Mouse (Mus musculus) hindbrain, embryonic 13.5 days (tissue): Measurements from ENCODE around the gene Pced1b. TPM values are rescaled to one million over a fixed set of nuclear protein-coding genes. Genes with fewer than 3 reads are reported as not detected.
"Not testable (repeated sequence)": the region's sequence is repeated elsewhere in the genome, so short reads cannot be mapped to it uniquely, and the experiment has no call there.

Source experiments
- ATAC-seq: fragments of 200-750 bp; cut with Nextera tagmentation; 2 replicates; pipeline ENCODE4 v1.8.0; 2017; ENCODE audit warnings: moderate TSS enrichment; ENCODE audit not compliant: low FRiP score
- H3K27ac ChIP-seq: fragments of 300-500 bp; sonication (generic); 2 replicates; pipeline ENCODE4 v1.5.1; 2015; ENCODE audit warnings: inconsistent platforms, mild to moderate bottlenecking, moderate library complexity
- H3K27me3 ChIP-seq: fragments of 300-500 bp; sonication (generic); 2 replicates; pipeline ENCODE4 v1.6.1; 2015; ENCODE audit warnings: mild to moderate bottlenecking, inconsistent platforms
- H3K36me3 ChIP-seq: fragments of 300-500 bp; sonication (generic); 2 replicates; pipeline ENCODE4 v1.6.1; 2015; ENCODE audit warnings: mild to moderate bottlenecking, inconsistent platforms
- H3K4me1 ChIP-seq: fragments of 300-500 bp; sonication (generic); replicated peaks from 2 replicates; pipeline ENCODE4 v1.6.1; 2015; ENCODE audit warnings: inconsistent platforms
- H3K4me2 ChIP-seq: fragments of 300-500 bp; sonication (generic); 2 replicates; pipeline ENCODE4 v1.6.1; 2015; ENCODE audit warnings: inconsistent platforms, mild to moderate bottlenecking, moderate library complexity
- H3K4me3 ChIP-seq: fragments of 300-500 bp; sonication (generic); 2 replicates; pipeline ENCODE4 v1.5.1; 2015; ENCODE audit warnings: mild to moderate bottlenecking, inconsistent platforms
- H3K9ac ChIP-seq: fragments of 300-500 bp; sonication (generic); 2 replicates; pipeline ENCODE4 v1.6.1; 2015; ENCODE audit warnings: mild to moderate bottlenecking, inconsistent platforms
- H3K9me3 ChIP-seq: fragments of 300-500 bp; sonication (generic); 2 replicates; pipeline ENCODE4 v1.6.1; 2016; ENCODE audit warnings: inconsistent platforms
- WGBS: fragments of 180-500 bp; shearing (Covaris S2); methylation state at CpG from one replicate; pipeline ENCODE4 v1.1.7; 2015; 5-methylcytosine and 5-hydroxymethylcytosine counted together
- polyA plus RNA-seq: library from polyadenylated mRNA; unstranded; fragments of >200 nt; fragmentation: Nextera tagmentation; extraction: Ambion mirVana; gene quantifications from 2 replicates; pipeline ENCODE4 v1.2.1, GENCODE M21; 2015

Pced1b gene
- polyA plus RNA-seq, 1 experiment from 2014 or later: 4.5 TPM

DNA sequence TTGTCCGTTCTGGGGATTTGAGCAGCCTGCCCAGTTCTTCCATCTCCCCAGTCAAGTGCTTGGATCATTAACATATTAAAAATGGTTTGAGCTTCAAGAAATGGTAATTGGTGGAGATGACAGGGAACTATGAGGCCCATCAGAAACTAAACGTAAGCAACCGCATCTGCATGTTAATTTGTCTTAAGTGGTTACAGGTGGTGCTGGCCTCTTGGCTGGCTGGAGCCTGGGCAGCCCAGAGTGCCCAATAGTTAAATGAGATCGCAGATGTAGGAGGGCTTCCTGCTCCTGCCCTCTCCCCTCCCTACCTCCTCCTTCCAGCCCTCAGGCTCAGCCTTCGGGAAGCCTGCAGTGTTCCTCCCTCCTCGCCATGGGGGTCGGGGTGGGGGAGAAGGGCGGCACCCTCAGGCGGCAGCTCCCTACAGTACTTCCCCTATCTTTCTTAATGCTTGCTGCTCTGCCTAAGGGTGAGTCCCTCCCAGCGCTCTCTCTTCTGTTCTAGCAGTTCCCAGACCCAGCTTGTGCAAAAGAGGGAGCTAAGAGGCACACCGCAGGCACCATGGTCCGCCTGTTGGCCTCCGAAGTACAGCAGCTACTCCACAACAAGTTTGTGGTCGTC, 136.7 kb downstream of the Pced1b start:
- no peaks in the 10 kb centered on the region for H3K4me1 ChIP-seq
- 86% methylated on average over 14 of the region's 14 CpGs for WGBS
- no peaks in the 10 kb centered on the region for H3K27me3 ChIP-seq
- no peak for ATAC-seq
- H3K36me3 ChIP-seq: no peaks in the 10 kb centered on the region
- no peak overlapping the region for H3K4me3 ChIP-seq
- H3K27ac ChIP-seq: no peak overlapping the region
- H3K9ac ChIP-seq: no peak overlapping the region
- H3K4me2 ChIP-seq: no peak overlapping the region
- H3K9me3 ChIP-seq: no peaks in the 10 kb centered on the region

- Histone ChIP-seq H3K9me3 (no peaks in the 10 kb centered on the region), H3K4me3 (no peak overlapping the region), H3K27ac (no peak overlapping the region), H3K36me3 (no peaks in the 10 kb centered on the region), H3K4me1 (no peaks in the 10 kb centered on the region), H3K9ac (no peak overlapping the region), H3K27me3 (no peaks in the 10 kb centered on the region), H3K4me2 (no peak overlapping the region)
- ATAC-seq: no peak
- WGBS: 96% methylated on average over 28 of the region's 28 CpGs
These were observed 137.5 kb downstream of the Pced1b start for GRCm38 (mm10) chr15:97384170-97385018.

DNA sequence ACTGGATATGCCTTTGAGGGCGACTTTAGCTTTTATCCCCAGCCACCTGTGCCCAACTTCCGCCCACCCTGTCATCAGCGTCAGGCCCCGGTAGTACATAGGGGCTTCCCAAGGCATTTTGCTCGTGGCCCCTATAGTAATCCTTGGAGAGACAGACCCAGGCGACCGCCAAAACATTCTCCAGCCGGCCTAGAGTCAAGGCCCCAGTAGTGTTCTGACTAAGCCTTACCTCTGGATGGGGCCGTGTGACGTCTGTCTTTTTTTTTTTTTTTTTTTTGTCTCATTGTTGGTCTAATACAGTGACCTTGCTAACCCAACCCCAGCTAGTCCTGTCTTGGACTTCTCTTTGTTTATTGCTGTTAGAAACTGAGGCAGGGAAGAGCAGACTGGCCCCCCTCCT, 138.3 kb downstream of the Pced1b start:
- H3K4me1 ChIP-seq, H3K27me3 ChIP-seq, H3K4me2 ChIP-seq, H3K9me3 ChIP-seq, ATAC-seq, H3K27ac ChIP-seq, H3K4me3 ChIP-seq, H3K36me3 ChIP-seq, H3K9ac ChIP-seq: not testable (repeated sequence)
- 85% methylated on average over 10 of the region's 10 CpGs for WGBS

DNA sequence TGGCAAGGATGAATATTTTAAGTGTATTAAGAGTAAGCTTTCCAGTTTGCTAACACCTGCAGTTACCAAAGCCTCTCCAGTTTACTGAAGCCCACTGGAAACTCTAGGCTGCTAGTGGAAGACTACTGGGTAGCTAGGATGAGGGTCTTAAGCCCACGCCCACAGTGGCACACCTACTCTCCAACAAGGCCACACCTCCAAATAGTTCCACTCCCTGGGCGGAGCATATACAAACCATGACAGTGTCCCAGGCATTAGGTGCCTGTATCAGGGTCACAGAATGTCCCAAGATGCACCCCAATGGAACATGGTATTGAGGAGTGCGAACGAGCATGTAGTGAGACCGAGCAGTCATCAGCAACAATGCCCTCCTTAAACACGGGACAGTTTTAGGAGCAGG, 140.9 kb downstream of the Pced1b start:
- Histone ChIP-seq H3K36me3 (no peaks in the 10 kb centered on the region), H3K9me3 (no peaks in the 10 kb centered on the region), H3K27me3 (no peaks in the 10 kb centered on the region), H3K4me2 (no peak overlapping the region), H3K9ac (no peak overlapping the region), H3K27ac (no peak overlapping the region), H3K4me3 (no peak overlapping the region), H3K4me1 (no peaks in the 10 kb centered on the region)
- no peak for ATAC-seq
- 92% methylated on average over 6 of the region's 6 CpGs for WGBS

- H3K36me3 ChIP-seq: no peaks in the 10 kb centered on the region
- no peak overlapping the region for H3K4me2 ChIP-seq
- no peak overlapping the region for H3K4me3 ChIP-seq
- no peak overlapping the region for H3K27ac ChIP-seq
- H3K4me1 ChIP-seq: no peaks in the 10 kb centered on the region
- WGBS: 93% methylated on average over 4 of the region's 4 CpGs
- H3K9me3 ChIP-seq: no peaks in the 10 kb centered on the region
- ATAC-seq: no peak
- no peaks in the 10 kb centered on the region for H3K27me3 ChIP-seq
- H3K9ac ChIP-seq: no peak overlapping the region
These were observed 142.7 kb downstream of the Pced1b start for GRCm38 (mm10) chr15:97389577-97389976.

DNA sequence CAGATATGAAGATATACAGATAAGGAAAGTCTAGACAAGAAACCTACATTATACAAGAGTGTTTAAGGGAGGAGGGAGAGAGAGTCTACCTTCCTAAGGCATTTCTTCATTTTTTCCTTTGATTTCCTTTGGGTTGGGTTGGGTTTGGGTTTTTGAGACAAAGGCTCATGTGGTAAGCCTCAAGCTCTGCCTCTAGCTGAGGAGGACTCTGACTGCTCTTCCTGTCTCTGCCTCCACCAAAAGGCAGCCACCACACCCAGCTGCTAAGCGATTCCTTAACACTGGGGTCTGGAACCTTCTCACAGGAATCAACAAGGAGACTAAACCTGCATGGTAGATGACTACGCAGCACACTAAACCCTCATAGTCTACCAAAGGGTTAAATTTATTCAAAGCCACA, 143.9 kb downstream of the Pced1b start:
- ATAC-seq: no peak
- Histone ChIP-seq H3K9me3 (no peaks in the 10 kb centered on the region), H3K4me1 (no peaks in the 10 kb centered on the region), H3K4me2 (no peak overlapping the region), H3K27me3 (no peaks in the 10 kb centered on the region), H3K9ac (no peak overlapping the region), H3K27ac (no peak overlapping the region), H3K36me3 (no peaks in the 10 kb centered on the region), H3K4me3 (no peak overlapping the region)
- WGBS: 98% methylated on average over 2 of the region's 2 CpGs

GRCm38 (mm10) chr15:97391436-97391835, 144.5 kb downstream of the Pced1b start:
- H3K4me3 ChIP-seq: no peak overlapping the region
- H3K4me1 ChIP-seq: no peaks in the 10 kb centered on the region
- 99% methylated on average over 2 of the region's 2 CpGs for WGBS
- H3K4me2 ChIP-seq: no peak overlapping the region
- no peaks in the 10 kb centered on the region for H3K27me3 ChIP-seq
- no peak for ATAC-seq
- no peak overlapping the region for H3K27ac ChIP-seq
- H3K36me3 ChIP-seq: no peaks in the 10 kb centered on the region
- H3K9me3 ChIP-seq: no peaks in the 10 kb centered on the region
- no peak overlapping the region for H3K9ac ChIP-seq

GRCm38 (mm10) chr15:97394561-97394960, 147.7 kb downstream of the Pced1b start:
- H3K27ac ChIP-seq: 0 out of 2 replicates have a peak overlapping the region, but pooled peaks have one; percentile 13
- no peak overlapping the region for H3K4me2 ChIP-seq
- H3K9me3 ChIP-seq: no peaks in the 10 kb centered on the region
- no peaks in the 10 kb centered on the region for H3K4me1 ChIP-seq
- no peak overlapping the region for H3K4me3 ChIP-seq
- ATAC-seq: no peak
- H3K36me3 ChIP-seq: no peaks in the 10 kb centered on the region
- H3K27me3 ChIP-seq: no peaks in the 10 kb centered on the region
- no peak overlapping the region for H3K9ac ChIP-seq
- 77% methylated on average over 12 of the region's 12 CpGs for WGBS

GRCm38 (mm10) chr15:97396586-97397299, 149.8 kb downstream of the Pced1b start:
- Histone ChIP-seq H3K9ac (no peak overlapping the region), H3K4me2 (no peak overlapping the region), H3K27me3 (no peaks in the 10 kb centered on the region), H3K36me3 (no peaks in the 10 kb centered on the region), H3K4me1 (no peaks in the 10 kb centered on the region), H3K9me3 (no peaks in the 10 kb centered on the region), H3K27ac (no peak overlapping the region), H3K4me3 (no peak overlapping the region)
- 90% methylated on average over 4 of the region's 4 CpGs for WGBS
- ATAC-seq: no peak

DNA sequence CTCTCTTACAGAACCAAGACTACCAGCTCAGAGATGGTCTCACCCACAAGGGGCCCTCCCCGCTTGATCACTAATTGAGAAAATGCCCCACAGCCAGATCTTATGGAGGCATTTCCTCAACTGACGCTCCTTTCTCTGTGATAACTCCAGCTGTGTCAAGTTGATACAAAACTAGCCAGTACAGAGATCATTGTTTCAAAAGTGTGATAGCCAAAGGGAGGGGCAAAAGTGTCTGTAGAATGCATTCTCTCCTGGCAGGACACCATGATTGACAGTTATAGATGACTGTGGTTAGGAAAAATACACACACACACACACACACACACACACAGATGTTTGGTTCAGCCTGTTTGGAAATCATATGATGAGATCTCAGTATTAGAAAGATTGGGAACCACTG, 150.9 kb downstream of the Pced1b start:
- Histone ChIP-seq H3K9me3 (no peaks in the 10 kb centered on the region), H3K4me2 (no peak overlapping the region), H3K27ac (no peak overlapping the region), H3K36me3 (no peaks in the 10 kb centered on the region), H3K9ac (no peak overlapping the region), H3K4me3 (no peak overlapping the region), H3K4me1 (no peaks in the 10 kb centered on the region), H3K27me3 (no peaks in the 10 kb centered on the region)
- 73% methylated on average over 2 of the region's 2 CpGs for WGBS
- ATAC-seq: no peak

- WGBS: 92% methylated on average over 6 of the region's 6 CpGs
- Histone ChIP-seq H3K36me3 (no peaks in the 10 kb centered on the region), H3K9ac (no peak overlapping the region), H3K4me1 (no peaks in the 10 kb centered on the region), H3K9me3 (no peaks in the 10 kb centered on the region), H3K27ac (no peak overlapping the region), H3K4me2 (no peak overlapping the region), H3K4me3 (no peak overlapping the region), H3K27me3 (no peaks in the 10 kb centered on the region)
- no peak for ATAC-seq
These were observed 154.0 kb downstream of the Pced1b start for GRCm38 (mm10) chr15:97400866-97401265.

- Histone ChIP-seq H3K4me2 (no peak overlapping the region), H3K4me1 (no peaks in the 10 kb centered on the region), H3K36me3 (no peaks in the 10 kb centered on the region), H3K4me3 (no peak overlapping the region), H3K9ac (no peak overlapping the region), H3K9me3 (no peaks in the 10 kb centered on the region), H3K27me3 (no peaks in the 10 kb centered on the region), H3K27ac (no peak overlapping the region)
- no peak for ATAC-seq
- 88% methylated on average over 8 of the region's 8 CpGs for WGBS
These were observed 157.6 kb downstream of the Pced1b start for GRCm38 (mm10) chr15:97404483-97404882.
